Mouse (Mus musculus) forebrain, embryonic 10.5 days (tissue): ENCODE measurements around the gene Dnah14. TPM values are rescaled to one million over a fixed set of nuclear protein-coding genes. Genes with fewer than 3 reads are reported as not detected.

Experiments
- DNase-seq: peaks from one replicate; pipeline ENCODE4 v3.0.0-alpha.2; 2017; ENCODE audit warnings: low spot score; ENCODE audit errors: extremely low spot score
- H3K27ac ChIP-seq: fragments of 300-500 bp; sonication (generic); 2 replicates; pipeline ENCODE4 v1.5.1; 2016; ENCODE audit warnings: mild to moderate bottlenecking
- H3K27me3 ChIP-seq: fragments of 300-500 bp; sonication (generic); 2 replicates; pipeline ENCODE4 v1.6.1; 2016; ENCODE audit warnings: mild to moderate bottlenecking; ENCODE audit not compliant: poor library complexity, severe bottlenecking
- H3K36me3 ChIP-seq: fragments of 300-500 bp; sonication (generic); replicated peaks from 2 replicates; pipeline ENCODE4 v1.6.1; 2016; ENCODE audit warnings: mild to moderate bottlenecking, moderate library complexity
- H3K4me1 ChIP-seq: fragments of 300-500 bp; sonication (generic); 2 replicates; pipeline ENCODE4 v1.6.1; 2016
- H3K4me3 ChIP-seq: fragments of 300-500 bp; sonication (generic); 2 replicates; pipeline ENCODE4 v1.5.1; 2016; ENCODE audit warnings: mild to moderate bottlenecking, moderate library complexity
- H3K9me3 ChIP-seq: fragments of 300-500 bp; sonication (generic); 2 replicates; pipeline ENCODE4 v1.6.1; 2016; ENCODE audit warnings: mild to moderate bottlenecking, moderate library complexity
- WGBS: fragments of 180-500 bp; shearing (Covaris S2); methylation state at CpG from one replicate; pipeline ENCODE4 v1.1.7; 2016; 5-methylcytosine and 5-hydroxymethylcytosine counted together
- polyA plus RNA-seq: library from polyadenylated mRNA; unstranded; fragments of >200 nt; fragmentation: Nextera tagmentation; extraction: Ambion mirVana; gene quantifications from 2 replicates; pipeline ENCODE4 v1.2.1, GENCODE M21; 2016

The Dnah14 gene
- polyA plus RNA-seq, 1 experiment from 2014 or later, result 2.3 TPM

GRCm38 (mm10) chr1:181624876-181625275 is 48.5 kb downstream of the Dnah14 start:
- 92% methylated on average over 8 of the region's 8 CpGs for WGBS
- no peaks in the 10 kb centered on the region for H3K36me3 ChIP-seq
- H3K9me3 ChIP-seq, result no peaks in the 10 kb centered on the region
- H3K4me3 ChIP-seq, result no peak overlapping the region
- H3K27me3 ChIP-seq, result no peaks in the 10 kb centered on the region
- DNase-seq, result no peak
- H3K4me1 ChIP-seq, result peaks cover 11% of the 10 kb centered on the region
- H3K27ac ChIP-seq, result no peak overlapping the region

GRCm38 (mm10) chr1:181628276-181628675 is 51.9 kb downstream of the Dnah14 start:
- no peak for DNase-seq
- WGBS, result 77% methylated on average over 6 of the region's 6 CpGs
- H3K9me3 ChIP-seq, result no peaks in the 10 kb centered on the region
- no peaks in the 10 kb centered on the region for H3K36me3 ChIP-seq
- H3K4me1 ChIP-seq, result peaks cover 9% of the 10 kb centered on the region
- no peak overlapping the region for H3K4me3 ChIP-seq
- no peaks in the 10 kb centered on the region for H3K27me3 ChIP-seq
- no peak overlapping the region for H3K27ac ChIP-seq

GRCm38 (mm10) chr1:181631371-181631770 is 55.0 kb downstream of the Dnah14 start:
- DNase-seq, result no peak
- H3K9me3 ChIP-seq, result no peaks in the 10 kb centered on the region
- H3K27me3 ChIP-seq, result no peaks in the 10 kb centered on the region
- H3K27ac ChIP-seq, result no peak overlapping the region
- H3K36me3 ChIP-seq, result no peaks in the 10 kb centered on the region
- 0 out of 2 replicates have a peak, but pooled peaks cover 5% of the 10 kb centered on the region for H3K4me1 ChIP-seq
- 76% methylated on average over 4 of the region's 4 CpGs for WGBS
- no peak overlapping the region for H3K4me3 ChIP-seq

- DNase-seq, result no peak
- H3K9me3 ChIP-seq, result no peaks in the 10 kb centered on the region
- 91% methylated on average over 12 of the region's 12 CpGs for WGBS
Observed at GRCm38 (mm10) chr1:181637997-181638713, 61.8 kb downstream of the Dnah14 start.

GRCm38 (mm10) chr1:181640383-181640782 is 64.0 kb downstream of the Dnah14 start:
- Histone ChIP-seq H3K27me3 (no peaks in the 10 kb centered on the region), H3K36me3 (no peaks in the 10 kb centered on the region), H3K4me1 (no peaks in the 10 kb centered on the region), H3K9me3 (no peaks in the 10 kb centered on the region), H3K4me3 (no peak overlapping the region), H3K27ac (no peak overlapping the region)
- no peak for DNase-seq
- 91% methylated on average over 2 of the region's 2 CpGs for WGBS

More at GRCm38 (mm10) chr1:181637997-181638713, 61.8 kb downstream of the Dnah14 start:
- Histone ChIP-seq H3K27me3 (no peaks in the 10 kb centered on the region), H3K27ac (no peak overlapping the region), H3K4me1 (no peaks in the 10 kb centered on the region), H3K4me3 (no peak overlapping the region), H3K36me3 (no peaks in the 10 kb centered on the region)

- H3K9me3 ChIP-seq, result no peaks in the 10 kb centered on the region
- DNase-seq, result no peak
- H3K27ac ChIP-seq, result no peak overlapping the region
- H3K27me3 ChIP-seq, result no peaks in the 10 kb centered on the region
- no peaks in the 10 kb centered on the region; the same call in 1 of the 2 replicates for H3K4me1 ChIP-seq
- H3K36me3 ChIP-seq, result no peaks in the 10 kb centered on the region
- no peak overlapping the region for H3K4me3 ChIP-seq
- 57% methylated on average over 8 of the region's 8 CpGs for WGBS
Observed at GRCm38 (mm10) chr1:181647467-181647866, 71.1 kb downstream of the Dnah14 start.

GRCm38 (mm10) chr1:181653481-181653880 is 77.1 kb downstream of the Dnah14 start:
- Histone ChIP-seq H3K4me3 (no peak overlapping the region), H3K27ac (no peak overlapping the region), H3K36me3 (no peaks in the 10 kb centered on the region), H3K9me3 (no peaks in the 10 kb centered on the region), H3K27me3 (no peaks in the 10 kb centered on the region), H3K4me1 (peaks cover 8% of the 10 kb centered on the region)
- no peak for DNase-seq
- 52% methylated on average over 3 of the region's 3 CpGs for WGBS

- H3K4me3 ChIP-seq, result no peak overlapping the region
- H3K36me3 ChIP-seq, result no peaks in the 10 kb centered on the region
- no peaks in the 10 kb centered on the region for H3K27me3 ChIP-seq
- peaks cover 8% of the 10 kb centered on the region for H3K4me1 ChIP-seq
- H3K9me3 ChIP-seq, result peaks cover 2% of the 10 kb centered on the region; the same call in 1 of the 2 replicates
- no peak overlapping the region for H3K27ac ChIP-seq
- no peak for DNase-seq
- 86% methylated on average over 5 of the region's 5 CpGs for WGBS
Observed at GRCm38 (mm10) chr1:181656421-181656820, 80.1 kb downstream of the Dnah14 start.

GRCm38 (mm10) chr1:181666801-181667200 is 90.4 kb downstream of the Dnah14 start:
- WGBS, result 73% methylated on average over 4 of the region's 4 CpGs
- Histone ChIP-seq H3K36me3 (no peaks in the 10 kb centered on the region), H3K9me3 (no peaks in the 10 kb centered on the region), H3K4me1 (no peaks in the 10 kb centered on the region), H3K27ac (no peak overlapping the region), H3K27me3 (no peaks in the 10 kb centered on the region), H3K4me3 (no peak overlapping the region)
- DNase-seq, result no peak

- Histone ChIP-seq H3K4me1 (no peaks in the 10 kb centered on the region), H3K4me3 (no peak overlapping the region), H3K27me3 (no peaks in the 10 kb centered on the region), H3K9me3 (no peaks in the 10 kb centered on the region), H3K27ac (no peak overlapping the region), H3K36me3 (no peaks in the 10 kb centered on the region)
- no peak for DNase-seq
- 78% methylated on average over 5 of the region's 5 CpGs for WGBS
Observed at GRCm38 (mm10) chr1:181694729-181695498, 118.6 kb downstream of the Dnah14 start.

- Histone ChIP-seq H3K27me3 (no peaks in the 10 kb centered on the region), H3K27ac (no peak overlapping the region), H3K4me1 (no peaks in the 10 kb centered on the region), H3K9me3 (no peaks in the 10 kb centered on the region), H3K36me3 (no peaks in the 10 kb centered on the region), H3K4me3 (no peak overlapping the region)
- DNase-seq, result no peak
- 60% methylated on average over 5 of the region's 5 CpGs for WGBS
Observed at GRCm38 (mm10) chr1:181728707-181729106, 152.3 kb downstream of the Dnah14 start.

GRCm38 (mm10) chr1:181733517-181733916 is 157.2 kb downstream of the Dnah14 start:
- Histone ChIP-seq H3K27ac (no peak overlapping the region), H3K27me3 (no peaks in the 10 kb centered on the region), H3K36me3 (no peaks in the 10 kb centered on the region), H3K4me1 (no peaks in the 10 kb centered on the region), H3K9me3 (no peaks in the 10 kb centered on the region), H3K4me3 (no peak overlapping the region)
- 91% methylated on average over 5 of the region's 5 CpGs for WGBS
- DNase-seq, result no peak

- peaks cover 13% of the 10 kb centered on the region for H3K4me1 ChIP-seq
- no peaks in the 10 kb centered on the region for H3K27me3 ChIP-seq
Observed at GRCm38 (mm10) chr1:181740259-181740658, 163.9 kb downstream of the Dnah14 start.

More at GRCm38 (mm10) chr1:181740259-181740658, 163.9 kb downstream of the Dnah14 start:
- H3K9me3 ChIP-seq, result no peaks in the 10 kb centered on the region
- no peak overlapping the region for H3K4me3 ChIP-seq
- DNase-seq, result no peak
- H3K36me3 ChIP-seq, result no peaks in the 10 kb centered on the region
- no peak overlapping the region for H3K27ac ChIP-seq
- 57% methylated on average over 5 of the region's 5 CpGs for WGBS
